Mouse (Mus musculus): Measurements from ENCODE around the gene Gm17349.

GRCm38 (mm10) chr15:99710221-99711190 lies 5.2 kb upstream of the Gm17349 start:
- TF ChIP-seq CTCF (IDR thresholded peaks at IDR 0.05; ENCODE audit: low read depth) (no peak), EP300 (IDR thresholded peaks at IDR 0.05; ENCODE audit: low read depth) (no peak)
